20 mouse cellular contexts compared by ENCODE assay signal in the genomic region with DNA sequence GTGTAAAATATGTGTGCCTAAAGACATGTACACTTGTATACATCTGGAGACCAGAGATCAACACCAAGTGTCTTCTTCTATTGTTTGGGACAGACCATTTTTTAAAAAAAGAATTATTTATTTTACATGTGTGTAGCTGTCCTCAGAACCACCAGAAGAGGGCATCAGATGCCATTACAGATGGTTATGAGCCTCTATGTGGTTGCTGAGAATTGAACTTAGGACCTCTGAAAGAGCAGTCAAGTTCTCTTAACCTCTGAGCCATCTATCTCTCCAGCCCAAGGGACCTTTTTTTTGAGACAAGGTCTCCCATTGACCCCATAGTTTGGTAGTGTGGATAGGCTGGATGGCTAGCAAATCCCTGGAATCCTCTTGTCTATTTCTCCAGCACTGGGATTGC. TPM values are rescaled to one million over a fixed set of nuclear protein-coding genes. Genes with fewer than 3 reads are reported as not detected.
A peak's percentile ranks its signal among the peaks of the same experiment; 100 is the strongest.
DNase-seq lines count a peak whose midpoint lies in the region; ATAC-seq and TF ChIP-seq lines count a peak whose summit lies in the region.
"Had no signal": no experiment of that assay in that cellular context is flagged by ENCODE, and none has a peak within 500 bp of the region (broad histone marks: within the 10 kb centered on the region; RNA-seq: fewer than 3 reads in every experiment).

No protein-coding gene starts in this region.

- peak; percentile 33 for TF ChIP-seq CTCF in intestine, postnatal 0 days (IDR thresholded peaks at IDR 0.05; ENCODE audit: low read depth)
- peak; percentile 24 for TF ChIP-seq CTCF in liver, postnatal 0 days (IDR thresholded peaks at IDR 0.05; ENCODE audit: low read depth)
- peak; percentile 11 to 53 (median 17); a peak in 4 of 6 replicates for TF ChIP-seq CTCF in MEL (IDR thresholded peaks at IDR 0.05 in 2 of 3, conservative IDR thresholded peaks at IDR 0.05 in 1 of 3; ENCODE audit: control insufficient read depth in 1 of 3, insufficient read depth in 1 of 3, low read depth in 2 of 3, low read length in 3 of 3, poor library complexity in 1 of 3, severe bottlenecking in 1 of 3)
- peak; percentile 17; the same call in 1 of the 2 replicates for TF ChIP-seq CTCF in stomach, postnatal 0 days (IDR thresholded peaks at IDR 0.05; ENCODE audit: low read depth)

- H3K27me3 ChIP-seq in intestine, postnatal 0 days (replicated peaks; ENCODE audit: control insufficient read depth, insufficient read depth, low read length): no peaks in the 10 kb centered on the region
- no peaks in the 10 kb centered on the region for H3K27me3 ChIP-seq in intestine, embryonic 15.5 days (replicated peaks)
- H3K27me3 ChIP-seq in liver, postnatal 0 days (ENCODE audit: insufficient read depth, low read length): no peaks in the 10 kb centered on the region
- H3K27me3 ChIP-seq in liver, embryonic 12.5 days (replicated peaks): no peaks in the 10 kb centered on the region
- no peaks in the 10 kb centered on the region for H3K27me3 ChIP-seq in MEL (ENCODE audit: control insufficient read depth in 1 of 2, insufficient read depth in 2 of 2, low read length in 2 of 2)
- H3K27me3 ChIP-seq in stomach, postnatal 0 days (ENCODE audit: control insufficient read depth, insufficient read depth, low read length): no peaks in the 10 kb centered on the region
- H3K27me3 ChIP-seq: forebrain, embryonic 13.5 days; heart, embryonic 12.5 days had no signal

- no peaks in the 10 kb centered on the region for H3K79me2 ChIP-seq in MEL (ENCODE audit: control insufficient read depth, insufficient read depth, low read length, poor library complexity)

- no peaks in the 10 kb centered on the region for H3K4me1 ChIP-seq in intestine, postnatal 0 days (replicated peaks; ENCODE audit: control insufficient read depth, insufficient read depth, low read length)
- H3K4me1 ChIP-seq in intestine, embryonic 15.5 days (replicated peaks): no peaks in the 10 kb centered on the region
- no peaks in the 10 kb centered on the region for H3K4me1 ChIP-seq in liver, postnatal 0 days (ENCODE audit: insufficient read depth)
- H3K4me1 ChIP-seq in liver, embryonic 12.5 days: no peaks in the 10 kb centered on the region
- H3K4me1 ChIP-seq in MEL (ENCODE audit: control insufficient read depth in 1 of 2, insufficient read depth in 2 of 2, low read length in 2 of 2): no peaks in the 10 kb centered on the region
- no peaks in the 10 kb centered on the region for H3K4me1 ChIP-seq in stomach, postnatal 0 days (replicated peaks; ENCODE audit: control insufficient read depth, insufficient read depth)
- H3K4me1 ChIP-seq: embryonic facial prominence, embryonic 10.5 days; forebrain, embryonic 13.5 days; heart, embryonic 12.5 days; hindbrain, embryonic 10.5 days had no signal

- intact Hi-C loops in left cerebral cortex, postnatal 14 days (cut with DNase I): no loop called here

- no peak overlapping the region for H3K27ac ChIP-seq in intestine, postnatal 0 days (ENCODE audit: low read depth, low read length)
- no peak overlapping the region for H3K27ac ChIP-seq in intestine, embryonic 15.5 days
- no peak overlapping the region for H3K27ac ChIP-seq in liver, postnatal 0 days (ENCODE audit: low read depth)
- no peak overlapping the region for H3K27ac ChIP-seq in liver, embryonic 12.5 days
- H3K27ac ChIP-seq in MEL (ENCODE audit: control insufficient read depth, low read depth, low read length): no peak overlapping the region
- H3K27ac ChIP-seq in stomach, postnatal 0 days (replicated peaks): no peak overlapping the region
- H3K27ac ChIP-seq: embryonic facial prominence, embryonic 10.5 days; forebrain, embryonic 13.5 days; hindbrain, embryonic 10.5 days; hindbrain, embryonic 14.5 days had no signal

- H3K9me3 ChIP-seq in intestine, postnatal 0 days (ENCODE audit: control insufficient read depth): no peaks in the 10 kb centered on the region
- H3K9me3 ChIP-seq in intestine, embryonic 15.5 days: no peaks in the 10 kb centered on the region
- no peaks in the 10 kb centered on the region for H3K9me3 ChIP-seq in liver, postnatal 0 days (ENCODE audit: low read length)
- H3K9me3 ChIP-seq in liver, embryonic 12.5 days (replicated peaks): no peaks in the 10 kb centered on the region
- no peaks in the 10 kb centered on the region for H3K9me3 ChIP-seq in MEL (replicated peaks; ENCODE audit: insufficient read depth, low read length)
- H3K9me3 ChIP-seq in stomach, postnatal 0 days (ENCODE audit: control insufficient read depth, low read length): no peaks in the 10 kb centered on the region
- H3K9me3 ChIP-seq: embryonic facial prominence, embryonic 10.5 days; forebrain, embryonic 13.5 days; heart, embryonic 12.5 days; hindbrain, embryonic 10.5 days had no signal

- no peak overlapping the region for H3K4me2 ChIP-seq in intestine, postnatal 0 days (replicated peaks; ENCODE audit: low read depth)
- no peak overlapping the region for H3K4me2 ChIP-seq in intestine, embryonic 15.5 days (replicated peaks)
- no peak overlapping the region for H3K4me2 ChIP-seq in liver, postnatal 0 days (ENCODE audit: low read depth, low read length)
- H3K4me2 ChIP-seq in liver, embryonic 12.5 days: no peak overlapping the region
- no peak overlapping the region for H3K4me2 ChIP-seq in stomach, postnatal 0 days (replicated peaks; ENCODE audit: low read depth)
- H3K4me2 ChIP-seq: forebrain, embryonic 13.5 days; heart, embryonic 12.5 days; hindbrain, embryonic 14.5 days had no signal

- no peak for DNase-seq in liver, postnatal 0 days
- DNase-seq in MEL (ENCODE audit: low read depth, low spot score): peak; percentile 43
- DNase-seq in stomach, postnatal 0 days (ENCODE audit: low spot score): no peak
- DNase-seq in ovary, postnatal 36 days (ENCODE audit: low spot score): no peak
- DNase-seq in left cerebral cortex, postnatal 14 days (ENCODE audit: low spot score in 2 of 2): no peak
- DNase-seq: adrenal gland, postnatal 14 days; cerebellum, adult 18-20 months; cerebellum, adult 9-11 months; cerebellum, postnatal 36 days; gastrocnemius, postnatal 36 days; kidney, adult 11 months had no signal

- TF ChIP-seq EP300 in liver, postnatal 0 days (IDR thresholded peaks at IDR 0.05; ENCODE audit: low read depth): no peak
- no peak for TF ChIP-seq EP300 in MEL (IDR thresholded peaks at IDR 0.05; ENCODE audit: low read depth in 1 of 2, low read length in 2 of 2)
- no peak for TF ChIP-seq EP300 in stomach, postnatal 0 days (optimal IDR thresholded peaks at IDR 0.05)

- ATAC-seq in intestine, postnatal 0 days: no peak
- no peak for ATAC-seq in intestine, embryonic 15.5 days
- ATAC-seq in liver, postnatal 0 days: peak; percentile 54
- no peak for ATAC-seq in liver, embryonic 12.5 days
- no peak for ATAC-seq in stomach, postnatal 0 days (ENCODE audit: low FRiP score, low TSS enrichment)
- ATAC-seq: activated CD4-positive, CD25-positive, alpha-beta regulatory T cell, adult 4 months; forebrain, embryonic 13.5 days had no signal

- H3K9ac ChIP-seq in intestine, postnatal 0 days (ENCODE audit: low read depth, low read length): no peak overlapping the region
- H3K9ac ChIP-seq in intestine, embryonic 15.5 days: no peak overlapping the region
- no peak overlapping the region for H3K9ac ChIP-seq in liver, postnatal 0 days (replicated peaks)
- H3K9ac ChIP-seq in liver, embryonic 12.5 days: no peak overlapping the region
- no peak overlapping the region for H3K9ac ChIP-seq in MEL (ENCODE audit: control insufficient read depth, low read depth, low read length, poor library complexity, severe bottlenecking)
- no peak overlapping the region for H3K9ac ChIP-seq in stomach, postnatal 0 days (ENCODE audit: low read length)
- H3K9ac ChIP-seq: forebrain, embryonic 13.5 days; heart, embryonic 12.5 days; hindbrain, embryonic 14.5 days had no signal

- H3K4me3 ChIP-seq in intestine, postnatal 0 days (ENCODE audit: low read depth, low read length): no peak overlapping the region
- H3K4me3 ChIP-seq in intestine, embryonic 15.5 days (replicated peaks): no peak overlapping the region
- no peak overlapping the region for H3K4me3 ChIP-seq in liver, postnatal 0 days (ENCODE audit: low read depth, low read length)
- no peak overlapping the region for H3K4me3 ChIP-seq in liver, embryonic 12.5 days
- H3K4me3 ChIP-seq in MEL (ENCODE audit: control insufficient read depth in 1 of 2, insufficient read depth in 1 of 2, low read depth in 2 of 2, low read length in 2 of 2): no peak overlapping the region
- no peak overlapping the region for H3K4me3 ChIP-seq in stomach, postnatal 0 days (ENCODE audit: low read depth, low read length)
- H3K4me3 ChIP-seq: embryonic facial prominence, embryonic 10.5 days; forebrain, embryonic 13.5 days; heart, embryonic 12.5 days; hindbrain, embryonic 10.5 days had no signal

- TF ChIP-seq RAD21 in MEL (IDR thresholded peaks at IDR 0.05; ENCODE audit: low read depth, low read length): peak; percentile 39

- TF ChIP-seq POLR2A in MEL (IDR thresholded peaks at IDR 0.05; ENCODE audit: control insufficient read depth in 1 of 2, insufficient read depth in 1 of 2, low read depth in 1 of 2, low read length in 2 of 2, poor library complexity in 1 of 2): no peak

- no peaks in the 10 kb centered on the region for H3K36me3 ChIP-seq in intestine, postnatal 0 days (ENCODE audit: control insufficient read depth, insufficient read depth)
- H3K36me3 ChIP-seq in intestine, embryonic 15.5 days: no peaks in the 10 kb centered on the region
- H3K36me3 ChIP-seq in liver, postnatal 0 days (replicated peaks; ENCODE audit: insufficient read depth, low read length): peaks cover 3% of the 10 kb centered on the region; the same call in 1 of the 2 replicates
- H3K36me3 ChIP-seq in liver, embryonic 12.5 days: no peaks in the 10 kb centered on the region
- H3K36me3 ChIP-seq in MEL (ENCODE audit: control insufficient read depth in 1 of 2, insufficient read depth in 2 of 2, low read length in 2 of 2): peaks cover 0 to 6% of the 10 kb centered on the region in 2 experiments; a peak in 1 of 4 replicates
- H3K36me3 ChIP-seq in stomach, postnatal 0 days (ENCODE audit: control insufficient read depth, insufficient read depth, low read length): no peaks in the 10 kb centered on the region
- H3K36me3 ChIP-seq: heart, embryonic 12.5 days; hindbrain, embryonic 10.5 days had no signal

RNA-seq across cellular contexts. Expression of a gene that starts 33.1 kb away (rescaled TPM):
- polyA plus RNA-seq in intestine, postnatal 0 days (2015; fragmentation: Nextera tagmentation; extraction: Ambion mirVana): 14.7 and 19.7 TPM in 2 replicates
- polyA plus RNA-seq in intestine, embryonic 15.5 days (2015; fragmentation: Nextera tagmentation; extraction: Ambion mirVana): 54.0 and 58.1 TPM in 2 replicates
- polyA plus RNA-seq in liver, postnatal 0 days (2015; fragmentation: Nextera tagmentation; extraction: Ambion mirVana): 190 and 195 TPM in 2 replicates
- polyA plus RNA-seq in liver, embryonic 12.5 days (2016; fragmentation: Nextera tagmentation; extraction: Ambion mirVana): 23.5 and 24.9 TPM in 2 replicates
- total RNA-seq in MEL (2012; rRNA removed): 11.7 and 30.2 TPM in 2 replicates
- polyA plus RNA-seq in MEL (2012; ENCODE audit: insufficient read depth in 1 of 2, insufficient read length in 2 of 2, low read depth in 1 of 2, low replicate concordance in 2 of 2, missing spikeins in 1 of 2): 10 to 100 TPM in 1 of 2 experiments, not detected in 1; 26.8 TPM
- 8.5 and 9.3 TPM in 2 replicates for polyA plus RNA-seq in stomach, postnatal 0 days (2015; fragmentation: Nextera tagmentation; extraction: Ambion mirVana)
- total RNA-seq in left cerebral cortex, postnatal 14 days (2021): 10 to 100 TPM in 1 of 2 experiments, 1 to 10 TPM in 1; 9.0 to 11.1 TPM

RNA-seq across cellular contexts. Expression of a gene that starts 55.2 kb away (rescaled TPM):
- 25.2 and 27.2 TPM in 2 replicates for polyA plus RNA-seq in intestine, postnatal 0 days (2015; fragmentation: Nextera tagmentation; extraction: Ambion mirVana)
- polyA plus RNA-seq in intestine, embryonic 15.5 days (2015; fragmentation: Nextera tagmentation; extraction: Ambion mirVana): 21.1 and 21.2 TPM in 2 replicates
- 6.8 and 6.9 TPM in 2 replicates for polyA plus RNA-seq in liver, postnatal 0 days (2015; fragmentation: Nextera tagmentation; extraction: Ambion mirVana)
- 24.1 and 25.4 TPM in 2 replicates for polyA plus RNA-seq in liver, embryonic 12.5 days (2016; fragmentation: Nextera tagmentation; extraction: Ambion mirVana)
- total RNA-seq in MEL (2012; rRNA removed): 15.2 and 16.3 TPM in 2 replicates
- 10 to 100 TPM in 1 of 2 experiments, not detected in 1; 31.8 TPM for polyA plus RNA-seq in MEL (2012; ENCODE audit: insufficient read depth in 1 of 2, insufficient read length in 2 of 2, low read depth in 1 of 2, low replicate concordance in 2 of 2, missing spikeins in 1 of 2)
- 13.2 and 15.9 TPM in 2 replicates for polyA plus RNA-seq in stomach, postnatal 0 days (2015; fragmentation: Nextera tagmentation; extraction: Ambion mirVana)
- total RNA-seq in left cerebral cortex, postnatal 14 days (2021): 100 to 1,000 TPM; 122 to 127 TPM
